Mouse (Mus musculus) 3T3-L1 (cell line): ENCODE results near the gene Lypd6.
A peak's percentile ranks its signal among the peaks of the same experiment; 100 is the strongest.

Source experiments
- DNase-seq: peaks from one replicate; pipeline ENCODE4 v3.0.0-alpha.2; 2015; ENCODE audit warnings: low read depth, low spot score

Gene Lypd6

DNA sequence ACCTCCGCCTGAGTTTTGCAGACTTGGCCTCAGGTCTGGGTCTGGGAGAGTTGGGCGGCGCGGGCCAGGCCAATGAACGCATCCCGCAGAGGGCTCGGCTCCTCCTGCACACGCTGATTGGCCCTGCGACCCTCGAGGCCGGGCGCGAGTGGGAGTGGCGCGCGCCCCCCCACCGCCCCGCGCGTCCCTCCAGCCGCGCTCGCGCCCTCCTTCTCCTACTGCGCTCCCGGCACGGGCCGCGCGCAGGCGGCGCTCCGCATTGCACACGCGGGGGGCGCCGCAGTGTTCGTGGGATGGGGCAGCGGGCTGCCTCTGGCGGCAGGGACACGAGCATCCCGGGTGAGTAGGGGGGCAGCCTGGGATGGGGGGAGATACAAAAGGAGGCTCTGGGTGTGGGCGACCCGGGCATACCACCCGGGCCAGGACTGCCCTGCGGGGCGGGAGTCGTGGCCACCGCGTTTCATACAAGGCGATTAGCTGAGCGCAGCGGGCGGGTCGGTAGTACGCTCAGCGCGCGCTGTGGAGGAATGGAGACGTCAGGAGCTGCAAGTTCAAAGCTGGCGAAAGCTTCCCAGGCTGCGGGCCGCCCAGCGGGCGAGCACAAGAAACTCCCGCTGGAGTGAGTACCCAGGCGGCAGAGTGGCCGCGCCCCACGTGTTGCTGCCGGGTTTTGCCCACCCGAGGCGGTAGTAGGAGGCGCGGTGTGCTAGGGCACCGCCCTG is at the start of gene Lypd6:
Gene Lypd6 (plus strand): TSS at position 184 of the 722 bp plus-strand sequence.
- no peak for DNase-seq

DNA sequence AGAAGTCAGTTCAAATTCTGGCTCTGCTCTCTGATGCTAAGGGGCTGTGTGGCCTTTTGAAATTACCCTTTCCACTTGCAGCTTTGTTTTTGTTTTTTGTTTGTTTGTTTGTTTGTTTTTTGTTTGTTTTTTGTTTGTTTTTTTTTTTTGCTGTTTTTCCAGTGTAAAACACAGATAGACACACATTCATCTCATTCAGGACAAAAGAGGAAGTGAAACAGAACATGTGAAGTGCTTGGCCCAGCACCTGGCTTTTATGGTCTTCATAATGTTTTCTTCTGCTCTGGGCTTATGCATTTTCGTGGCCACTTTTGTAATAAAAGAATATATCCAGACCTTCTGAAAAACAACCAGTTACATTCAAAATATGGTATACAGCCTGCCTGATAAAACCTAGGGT is 46.8 kb upstream of the Lypd6 start:
- no peak for DNase-seq

DNA sequence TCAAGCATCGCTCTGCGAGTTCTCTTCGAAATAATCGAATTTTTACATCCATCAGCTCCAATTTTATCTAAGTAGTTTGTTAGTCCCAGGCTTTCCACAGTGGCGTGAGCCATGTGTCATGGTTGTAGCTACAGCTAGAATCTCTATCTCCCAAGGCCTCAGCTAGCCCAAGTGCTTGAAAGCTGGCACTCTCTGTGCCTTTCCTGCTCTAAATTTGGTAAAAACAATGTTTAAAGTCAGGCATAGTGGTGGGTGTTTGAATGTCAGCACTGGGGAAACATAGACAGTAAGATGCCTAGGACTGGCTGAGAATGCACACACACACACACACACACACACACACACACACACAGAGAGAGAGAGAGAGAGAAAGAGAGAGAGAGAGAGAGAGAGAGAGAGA is 40.7 kb upstream of the Lypd6 start:
- no peak for DNase-seq

DNA sequence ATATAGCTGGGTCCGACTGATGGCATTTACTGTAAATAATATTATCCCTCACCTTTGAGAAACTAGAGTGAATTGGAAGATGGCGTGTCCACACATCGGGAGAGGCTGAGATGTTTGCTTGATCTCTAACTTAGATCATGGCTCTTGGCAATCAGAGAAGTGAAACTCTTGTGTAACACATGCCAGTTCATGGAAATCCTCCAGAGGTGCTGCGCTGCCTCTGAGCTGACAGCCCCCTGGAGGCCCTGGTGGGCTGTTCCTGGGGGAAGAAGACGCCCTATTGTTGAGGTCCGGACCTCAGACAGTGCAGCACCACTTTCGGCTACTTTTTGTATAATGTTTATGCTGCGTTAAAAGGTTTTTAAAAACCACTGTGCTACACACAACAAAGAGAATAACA is 37.3 kb upstream of the Lypd6 start:
- no peak for DNase-seq

DNA sequence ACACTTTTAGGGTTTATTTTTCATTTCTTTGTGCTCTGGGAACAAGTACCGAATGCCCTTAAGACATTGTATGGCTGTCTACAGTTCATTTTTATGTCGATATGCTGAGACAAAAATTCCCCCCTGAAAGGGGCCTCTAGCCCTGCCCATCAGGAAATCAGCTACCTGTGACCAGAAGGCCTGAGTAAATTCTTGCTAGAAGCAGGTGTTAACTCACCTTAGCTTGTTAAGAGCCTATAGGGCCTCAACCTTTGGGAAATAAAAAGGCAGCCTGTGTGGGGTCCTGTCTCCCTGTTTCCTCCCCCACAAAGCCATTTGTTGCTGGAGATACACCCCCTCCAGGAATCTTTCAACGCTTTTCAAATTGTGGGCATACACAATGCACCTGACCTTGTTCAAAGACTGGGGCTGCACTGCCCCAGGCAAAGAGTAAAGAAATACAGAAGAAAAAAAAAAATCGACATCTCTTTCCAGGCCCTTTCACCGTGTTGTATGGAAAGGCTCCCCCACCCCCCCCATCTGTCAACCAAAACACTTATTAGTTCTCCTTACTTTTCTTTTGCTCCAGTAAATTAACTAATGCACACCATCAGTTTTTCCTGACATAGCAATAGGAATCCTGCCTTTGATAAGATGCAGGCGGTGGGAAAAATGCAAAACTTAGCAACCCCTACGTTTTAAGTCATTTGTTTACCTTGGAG is 21.9 kb upstream of the Lypd6 start:
- no peak for DNase-seq

DNA sequence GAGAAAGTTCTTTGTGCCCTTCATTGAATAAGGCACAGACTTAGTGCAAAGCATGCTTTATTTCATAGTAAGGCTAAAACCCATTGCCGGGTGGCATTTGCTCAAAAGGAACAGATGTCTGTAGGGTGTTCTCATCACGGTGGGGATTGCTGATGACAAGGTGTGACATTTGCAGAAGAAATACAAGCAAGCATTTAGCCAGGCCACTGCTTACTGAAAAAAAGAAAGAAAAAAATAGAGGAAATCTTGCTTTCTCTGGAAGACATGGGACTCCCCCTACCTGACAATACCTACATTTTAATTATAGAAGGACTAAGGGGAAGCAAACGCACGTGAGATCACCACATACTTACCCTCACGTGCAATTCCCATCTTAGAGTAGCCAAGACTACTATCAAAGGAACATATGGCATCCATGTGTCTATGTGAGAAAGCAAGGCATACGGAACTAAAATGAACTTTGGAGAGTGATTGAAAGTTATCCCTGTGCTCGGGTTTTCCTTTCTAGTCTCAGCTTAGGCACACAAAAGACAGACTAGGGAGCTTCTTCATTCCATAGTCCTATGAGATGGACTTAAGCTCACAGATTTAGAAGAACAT is 21.3 kb upstream of the Lypd6 start:
- DNase-seq: no peak

DNA sequence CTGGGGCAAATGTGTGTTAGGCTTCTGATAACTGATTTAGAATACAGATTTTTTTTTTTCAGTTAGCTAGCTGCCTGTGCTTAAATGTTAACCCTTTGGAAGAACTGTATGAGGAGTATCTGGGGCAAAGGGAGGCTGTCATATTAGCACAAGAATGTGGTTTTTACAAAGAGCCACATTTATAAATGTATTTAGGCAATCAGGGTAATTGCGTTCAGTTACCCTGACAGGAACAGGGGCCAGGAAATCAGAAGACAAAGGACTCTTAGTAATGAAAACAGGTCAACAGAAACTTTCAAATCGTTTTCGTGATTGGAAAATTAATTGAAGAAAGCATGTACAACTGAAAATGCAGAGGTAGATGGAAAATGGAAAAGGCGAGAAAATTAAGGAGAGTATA is 20.4 kb upstream of the Lypd6 start:
- no peak for DNase-seq

DNA sequence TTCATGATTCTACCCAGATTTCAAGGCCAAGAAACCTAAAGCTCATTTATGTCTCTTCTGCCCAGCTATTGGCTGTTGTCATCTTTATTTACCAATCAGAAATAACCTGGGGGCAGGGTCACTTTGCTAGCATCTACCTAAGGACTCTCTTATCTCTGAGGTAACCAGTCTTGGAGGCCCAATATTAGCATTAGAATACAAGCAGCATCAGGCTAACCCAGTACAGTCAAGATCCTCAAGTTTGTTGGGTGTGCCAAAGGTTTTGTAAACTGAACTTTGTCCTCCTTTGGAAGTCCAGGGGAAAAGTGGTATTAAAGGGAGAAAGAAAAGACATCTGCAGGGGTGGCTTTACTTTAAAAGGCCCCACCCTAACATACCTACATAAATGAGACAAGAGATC is 17.8 kb upstream of the Lypd6 start:
- DNase-seq: no peak

DNA sequence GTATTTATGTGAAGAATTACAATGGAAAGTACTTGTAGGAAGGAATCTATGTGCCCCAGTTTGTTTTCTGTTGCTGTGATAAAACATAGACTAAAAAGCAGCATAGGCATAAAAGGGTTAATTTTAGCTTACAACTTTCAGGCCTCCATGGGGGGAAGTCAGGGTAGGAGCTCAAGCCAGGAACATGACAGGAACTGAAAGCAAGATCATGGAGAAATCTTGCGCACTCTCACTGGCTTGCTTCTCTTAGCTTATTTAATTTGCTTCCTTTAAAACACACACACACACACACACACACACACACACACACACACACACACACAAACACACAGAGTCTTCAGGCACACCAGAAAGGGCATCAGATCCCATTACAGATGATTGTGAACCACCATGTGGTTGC is 12.3 kb upstream of the Lypd6 start:
- DNase-seq: no peak

DNA sequence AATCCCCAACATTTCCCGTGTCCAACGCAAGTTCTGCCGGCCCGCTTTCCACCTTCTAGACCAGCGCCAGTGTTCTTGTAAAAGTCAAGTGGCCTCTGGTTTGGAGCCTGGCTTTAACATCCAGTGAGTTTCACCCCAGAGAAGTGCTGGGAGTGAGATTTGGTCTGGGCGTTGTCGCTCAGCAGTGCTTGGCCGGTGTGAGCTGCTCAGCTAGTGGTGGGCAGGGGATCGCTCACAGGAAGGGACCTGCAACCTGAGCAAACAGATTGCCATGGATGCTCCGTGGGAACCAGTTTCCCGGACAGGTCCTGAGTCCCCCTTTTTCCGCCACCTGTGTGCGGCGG is 355 bp upstream of the Lypd6 start:
- no peak for DNase-seq

DNA sequence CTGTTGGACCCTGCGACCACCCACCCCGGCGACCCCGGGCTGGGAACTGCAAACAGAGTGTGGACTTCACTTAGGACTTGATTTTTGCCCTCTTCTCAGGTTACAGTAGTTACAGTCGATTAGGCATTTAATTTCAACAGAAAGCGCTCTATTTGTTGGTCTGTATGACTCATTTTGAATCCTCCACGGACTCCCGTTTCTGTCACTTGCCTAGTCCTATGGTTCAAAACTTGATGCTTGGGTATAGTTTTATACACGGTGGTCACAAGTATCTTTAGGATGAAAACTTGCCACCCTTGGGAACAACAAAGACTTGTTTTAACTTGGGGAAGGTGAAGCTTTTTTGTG is 713 bp downstream of the Lypd6 start:
- no peak for DNase-seq

DNA sequence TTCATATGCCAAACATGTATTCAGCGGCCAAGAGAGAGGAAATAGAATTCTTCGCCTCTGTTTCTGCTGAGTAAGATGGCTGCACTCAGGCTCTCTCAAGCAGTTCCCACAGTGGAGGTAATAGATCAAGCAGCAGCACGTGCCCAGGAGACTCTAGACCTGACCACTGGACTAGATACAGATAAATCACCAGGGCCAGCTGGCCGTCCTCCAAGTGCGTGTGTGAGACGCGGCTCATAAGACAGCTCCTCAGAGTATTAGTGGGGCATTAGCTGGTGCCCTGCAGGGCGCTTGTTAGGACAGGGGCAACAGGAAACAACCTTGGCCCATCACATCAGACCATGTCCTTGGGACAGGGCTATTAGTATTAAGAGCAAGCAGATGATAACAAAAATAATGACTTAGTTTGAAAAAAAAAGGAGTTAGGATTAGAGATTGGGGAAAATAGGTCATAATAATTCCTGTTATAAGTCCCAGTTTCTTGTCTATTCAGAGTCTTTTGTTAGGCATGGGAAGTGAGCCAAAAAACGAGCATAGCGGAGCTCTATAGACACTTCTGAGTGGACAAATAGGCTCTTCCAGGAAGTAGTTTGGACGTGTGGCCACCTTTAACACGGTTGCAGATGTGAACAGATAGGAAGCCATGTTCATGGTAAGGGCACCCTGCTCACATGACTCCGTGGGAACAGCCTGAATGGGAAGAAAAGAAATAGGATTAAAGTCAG is 3.5 kb downstream of the Lypd6 start:
- no peak for DNase-seq

DNA sequence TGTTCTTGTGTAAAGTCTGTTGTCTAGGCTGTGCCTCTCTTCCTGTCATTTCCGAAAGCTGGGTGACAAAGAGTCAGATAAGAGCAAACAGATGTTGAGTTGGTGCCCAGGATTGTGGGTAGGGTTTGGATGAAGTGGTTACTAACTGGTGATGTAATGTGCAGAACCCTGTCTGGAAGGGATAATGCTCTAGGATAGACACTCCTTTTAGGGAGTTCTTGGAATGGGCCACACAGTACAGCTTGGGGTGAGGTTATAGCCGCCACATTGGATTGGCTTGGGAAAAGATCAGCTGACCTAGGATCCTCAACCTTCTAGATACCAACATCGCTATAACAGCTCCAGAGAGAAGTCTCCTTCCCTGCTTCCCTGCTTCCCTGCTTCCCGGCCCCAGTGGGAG is 5.9 kb downstream of the Lypd6 start:
- DNase-seq: peak; percentile 59

DNA sequence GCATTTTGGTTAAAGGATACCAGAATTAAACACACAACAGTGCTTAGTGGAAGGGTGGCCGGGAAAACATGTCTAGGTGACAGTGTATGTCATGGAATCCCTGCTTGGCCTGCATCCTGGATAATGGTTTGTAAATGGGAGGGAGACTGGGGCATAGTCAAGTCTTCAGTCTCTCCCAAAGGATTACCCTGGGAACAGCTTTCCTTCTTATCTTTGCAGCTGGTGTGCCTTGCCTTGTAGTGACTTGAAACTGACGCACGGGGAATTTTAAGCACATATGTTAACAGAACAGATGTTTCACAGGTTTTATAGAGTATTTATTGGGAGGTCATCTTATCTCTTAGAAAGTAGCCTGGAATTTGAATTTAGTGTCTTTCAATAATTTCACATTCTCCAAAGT is 18.5 kb downstream of the Lypd6 start:
- DNase-seq: no peak

DNA sequence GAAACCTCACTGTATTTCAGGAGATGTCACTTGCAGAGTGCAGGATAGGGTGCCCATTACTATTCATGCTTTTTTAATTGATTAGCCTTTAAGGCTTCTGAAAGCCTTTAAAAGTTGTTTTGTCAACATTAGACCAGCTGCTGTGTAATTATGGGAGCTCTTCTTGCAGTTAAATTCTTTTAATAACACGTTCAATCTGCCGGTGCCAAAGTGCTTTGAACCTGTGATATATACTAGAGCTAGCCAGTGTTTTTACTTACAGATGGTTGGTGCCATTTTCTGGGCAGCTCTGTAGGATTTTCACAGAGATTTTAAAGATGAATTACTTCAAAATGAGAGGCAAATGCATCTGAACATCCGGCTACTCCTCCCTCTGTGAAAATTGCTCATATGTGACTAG is 21.5 kb downstream of the Lypd6 start:
- DNase-seq: no peak

DNA sequence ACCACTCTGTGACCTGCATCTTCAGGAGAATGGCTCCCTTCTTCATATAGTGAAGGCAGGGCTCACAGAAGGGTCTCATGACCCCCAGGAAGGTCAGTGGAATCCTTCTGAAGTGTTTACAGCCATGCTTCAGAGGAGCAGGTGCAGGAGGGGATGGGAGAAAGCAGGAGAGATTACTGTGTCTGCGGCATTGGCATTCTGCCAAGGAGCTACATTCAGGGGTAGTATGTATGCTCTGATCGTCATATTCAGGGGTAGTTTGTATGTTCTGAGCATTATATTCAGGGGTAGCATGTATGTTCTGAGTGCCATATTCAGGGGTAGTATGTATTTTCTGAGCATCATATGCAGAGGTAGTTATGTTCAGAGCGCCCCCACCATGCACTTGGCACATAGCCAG is 30.1 kb downstream of the Lypd6 start:
- no peak for DNase-seq

DNA sequence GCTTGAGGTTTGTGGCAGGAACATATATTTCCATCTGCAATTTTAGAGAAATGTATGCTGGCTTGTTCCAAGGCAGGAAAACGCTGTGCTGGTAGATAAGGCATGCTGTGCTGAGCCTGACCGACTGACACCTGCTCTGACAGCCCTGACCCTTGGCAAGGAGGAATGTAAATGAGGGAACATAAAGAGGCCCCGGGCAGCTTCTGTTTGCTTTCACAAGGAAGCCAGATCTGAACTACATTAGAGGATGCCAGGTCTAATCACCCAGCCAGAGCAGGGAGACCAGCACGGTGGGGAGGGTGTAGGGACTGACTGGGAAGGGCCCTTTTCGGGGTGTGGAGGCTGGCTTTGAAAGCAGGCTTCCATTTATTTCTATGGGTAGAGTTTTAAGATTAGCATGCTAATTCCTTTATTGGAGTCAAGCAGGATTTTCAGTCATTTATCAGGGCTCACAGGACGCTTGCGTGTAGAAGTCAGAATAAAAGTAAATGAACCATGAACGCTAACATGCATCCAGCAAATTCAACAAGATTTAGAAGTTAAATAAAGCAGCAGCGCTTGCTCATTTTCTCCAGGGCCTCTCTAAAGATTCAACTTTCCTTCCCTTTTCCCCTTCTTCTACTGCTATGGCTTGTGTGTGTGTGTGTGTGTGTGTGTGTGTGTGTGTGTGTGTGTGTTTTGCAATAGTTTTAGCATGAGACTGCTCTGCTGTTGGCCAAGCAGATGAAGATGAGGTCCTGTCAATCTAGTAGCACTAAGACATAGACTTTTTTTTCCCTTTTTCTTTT is 34.3 kb downstream of the Lypd6 start:
- DNase-seq: no peak

DNA sequence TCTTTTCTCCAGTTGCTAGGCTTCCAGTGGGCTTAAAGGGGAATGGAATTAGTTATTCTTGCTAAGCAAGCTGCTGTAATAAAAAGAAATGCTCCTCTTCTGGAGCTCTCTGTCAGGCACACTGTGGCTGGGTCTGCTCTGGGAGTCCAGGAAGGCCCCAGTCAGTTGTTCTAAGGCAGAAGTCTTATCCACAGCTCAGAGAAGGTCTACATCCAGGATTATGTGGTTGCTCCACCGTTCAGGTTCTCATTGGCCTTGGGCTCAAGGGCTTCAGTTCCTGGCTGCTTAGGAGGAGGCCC is 34.9 kb downstream of the Lypd6 start:
- no peak for DNase-seq

DNA sequence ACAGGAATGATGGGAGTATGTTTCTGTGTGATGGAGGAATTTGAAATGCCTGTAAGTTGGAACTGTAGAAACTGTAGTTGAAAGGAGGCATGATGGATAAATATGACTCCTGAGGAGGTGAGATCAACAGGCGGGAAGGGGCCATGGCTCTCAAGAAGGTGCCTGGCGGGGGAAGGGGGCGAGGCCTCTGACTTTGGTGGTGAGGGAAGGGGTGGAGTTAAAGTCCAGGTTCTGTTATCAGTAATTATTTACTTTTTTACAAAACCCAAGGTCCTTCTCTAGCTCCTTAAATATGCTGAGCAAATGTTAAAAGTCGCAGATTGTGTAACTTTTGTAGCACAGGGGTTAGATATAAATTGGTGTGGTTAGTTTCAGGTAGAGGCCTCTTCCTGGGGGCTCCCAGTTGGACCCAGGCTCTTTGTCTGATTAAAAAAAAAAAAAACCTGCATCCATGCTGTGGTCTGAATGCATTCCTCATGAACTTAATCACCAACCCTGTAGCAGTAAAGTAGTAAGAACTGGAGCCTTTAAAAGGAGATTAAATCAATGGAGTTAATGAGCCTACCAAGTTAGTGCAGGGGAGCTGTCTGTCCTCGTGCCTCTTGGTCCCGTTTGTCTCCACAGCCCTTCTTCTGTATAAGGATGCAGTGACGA is 37.7 kb downstream of the Lypd6 start:
- peak; percentile 59 for DNase-seq

DNA sequence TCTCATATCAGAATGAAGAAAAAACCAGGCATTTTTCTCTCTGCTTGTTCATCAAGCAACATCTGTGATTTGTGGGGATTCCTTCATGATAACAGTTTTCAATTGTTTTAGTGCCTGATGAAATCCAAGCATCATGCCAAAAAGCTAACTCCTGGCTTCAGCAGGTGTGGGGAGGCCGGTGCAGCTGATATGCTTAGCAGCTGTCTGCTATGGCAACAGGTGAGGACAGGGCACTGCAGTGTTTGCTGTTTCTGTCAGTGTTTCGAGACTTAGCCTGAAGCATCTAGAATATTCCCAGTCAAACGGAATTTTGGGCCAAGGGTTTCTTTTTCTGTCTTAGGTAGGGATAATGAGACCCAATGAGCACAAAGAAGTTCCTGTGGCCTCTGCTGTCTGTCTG is 39.4 kb downstream of the Lypd6 start:
- no peak for DNase-seq

DNA sequence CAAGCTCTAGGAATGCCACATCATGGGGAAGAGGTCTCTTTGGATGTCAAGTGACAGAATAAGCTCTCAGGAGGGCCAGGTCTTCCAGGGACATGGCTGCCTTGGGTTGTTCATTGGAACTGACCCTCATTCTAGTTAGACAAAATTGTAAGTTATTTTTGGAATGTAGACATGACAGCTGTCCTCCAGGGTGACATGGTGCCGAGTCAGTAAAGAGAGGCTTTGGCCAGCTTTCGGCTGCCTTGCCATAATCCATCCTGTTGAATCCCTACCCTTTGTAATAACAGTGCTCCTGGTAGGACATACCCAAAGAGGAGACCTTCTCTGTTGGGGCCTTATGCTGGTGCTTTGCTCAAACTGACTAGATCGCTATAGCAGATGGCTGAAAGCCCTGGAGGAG is 39.8 kb downstream of the Lypd6 start:
- peak; percentile 36 for DNase-seq

DNA sequence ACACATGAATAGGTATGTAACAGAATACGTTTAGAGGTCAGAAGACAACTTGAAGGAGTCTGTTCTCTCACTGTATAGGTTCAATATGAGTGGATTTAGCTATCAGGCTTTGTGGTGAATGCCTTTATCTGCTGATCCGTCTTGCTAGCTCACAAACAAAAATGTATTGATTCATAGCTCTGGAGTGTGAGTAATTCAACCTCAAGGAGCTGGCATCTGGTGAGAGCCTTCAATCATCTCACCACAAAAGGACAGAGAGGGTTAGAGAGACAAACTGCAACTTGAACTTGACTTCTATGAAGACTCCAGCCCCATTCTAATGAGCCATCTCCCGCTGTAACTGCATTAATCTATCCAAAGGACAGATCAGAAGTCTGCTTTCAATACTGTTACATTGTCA is 40.6 kb downstream of the Lypd6 start:
- peak; percentile 90 for DNase-seq
